Mouse (Mus musculus) adrenal gland, adult (tissue): ENCODE results near the gene Atp11c.
A peak's percentile ranks its signal among the peaks of the same experiment; 100 is the strongest.

Experiments used
- DNase-seq, 2 experiments: peaks; one replicate each; pipeline ENCODE4 v3.0.0; 2022 to 2023; ENCODE audit warnings: low spot score in 1 of 2; ENCODE audit not compliant: inconsistent age in 2 of 2

The Atp11c gene

DNA sequence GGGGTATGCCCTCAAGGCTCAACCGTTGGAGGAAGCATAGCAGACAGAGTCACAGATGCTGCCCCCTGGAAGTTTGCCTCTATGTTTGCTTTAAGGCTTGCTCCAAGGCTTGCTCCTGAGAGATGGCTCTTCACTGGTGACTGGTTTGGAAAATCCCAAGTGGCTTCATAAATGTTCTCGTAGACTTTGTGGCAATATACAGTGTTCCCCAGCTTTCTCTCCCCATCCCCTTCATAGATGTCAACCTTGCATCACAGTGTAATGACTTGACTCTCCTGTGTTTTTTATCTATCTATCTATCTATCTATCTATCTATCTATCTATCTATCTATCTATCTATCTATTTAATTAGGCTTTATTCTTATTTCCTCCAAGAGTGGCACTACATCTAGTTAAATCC is at the start of gene Atp11c:
TSS of gene Atp11c (minus strand) at position 101 of the 400 bp plus-strand sequence.
- no peak for DNase-seq

DNA sequence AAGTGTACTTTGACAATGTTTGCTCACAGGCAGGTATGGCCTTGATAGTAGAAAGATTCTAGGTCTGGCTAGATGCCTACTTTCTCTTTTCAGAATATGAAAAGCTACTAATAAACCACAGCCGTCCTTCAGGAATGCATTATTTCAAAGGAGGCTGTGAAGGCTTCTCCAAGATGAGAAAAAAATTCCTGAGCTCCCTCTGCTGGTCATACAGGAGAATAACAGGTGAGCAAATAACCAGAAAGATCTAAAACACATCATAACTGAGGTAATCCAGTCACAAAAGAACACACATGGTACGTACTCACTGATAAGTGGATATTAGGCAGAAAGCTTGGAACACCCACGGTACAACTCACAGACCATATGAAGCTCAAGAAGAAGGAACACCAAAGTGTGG is 16.7 kb upstream of the Atp11c start:
- DNase-seq = peak in 1 of 2 experiments; percentile 44

DNA sequence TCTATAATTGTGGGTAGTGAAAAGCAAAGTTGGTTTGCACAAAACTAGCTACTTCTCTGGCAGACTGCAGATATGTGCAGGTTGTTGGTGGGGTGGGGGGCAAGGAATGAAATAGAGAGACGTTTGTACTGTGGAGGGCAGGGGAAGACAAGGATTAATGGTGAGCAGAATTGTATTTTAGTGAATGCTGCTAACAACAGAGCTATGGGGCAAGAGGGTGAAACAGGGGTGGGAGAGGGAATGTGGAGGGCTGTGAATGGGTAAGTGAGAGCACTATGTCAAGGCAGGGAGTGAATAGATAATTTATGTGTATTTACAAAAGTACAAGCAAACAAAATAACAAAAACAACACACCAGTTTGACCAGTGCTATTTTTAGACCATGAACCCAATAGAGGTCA is 22.0 kb downstream of the Atp11c start:
- no peak for DNase-seq

DNA sequence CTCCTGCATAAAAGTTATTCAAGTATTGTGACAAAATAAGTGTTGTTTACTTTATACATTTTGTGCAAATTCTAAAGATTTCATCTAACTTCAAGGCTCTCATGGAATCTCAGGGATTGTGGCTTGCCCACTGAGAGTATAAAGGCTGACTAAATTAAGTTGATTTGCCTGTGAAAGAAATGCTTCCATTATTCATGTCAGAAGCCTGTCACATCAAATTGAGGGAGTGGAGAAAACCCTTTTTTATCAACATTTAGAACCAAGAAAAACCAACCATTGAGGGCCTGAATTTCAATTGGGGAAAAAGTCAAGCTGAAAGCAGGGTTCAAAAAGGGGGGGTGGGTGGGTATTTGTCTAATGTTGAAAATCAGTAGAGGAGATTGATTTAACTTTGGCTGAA is 23.5 kb downstream of the Atp11c start:
- DNase-seq = no peak

DNA sequence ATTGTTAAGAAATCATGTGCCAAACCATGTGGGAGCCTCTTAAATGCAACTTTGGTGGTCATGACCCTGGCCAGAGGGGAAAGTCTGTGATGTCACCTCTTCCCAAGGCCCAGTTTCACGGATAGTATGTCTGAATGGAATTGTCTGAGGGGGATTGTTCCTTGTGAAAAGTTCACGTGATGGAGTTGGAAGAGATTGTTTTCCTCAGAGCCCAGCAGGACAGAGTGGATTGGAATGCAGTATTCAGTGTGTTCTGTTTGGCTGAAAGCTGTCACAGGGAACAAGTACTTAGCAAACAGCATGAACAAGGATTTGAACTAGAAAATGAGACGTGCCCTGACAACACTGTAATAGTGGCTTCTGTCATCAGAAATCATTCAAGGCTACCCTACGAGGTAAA is 37.3 kb downstream of the Atp11c start:
- no peak for DNase-seq

DNA sequence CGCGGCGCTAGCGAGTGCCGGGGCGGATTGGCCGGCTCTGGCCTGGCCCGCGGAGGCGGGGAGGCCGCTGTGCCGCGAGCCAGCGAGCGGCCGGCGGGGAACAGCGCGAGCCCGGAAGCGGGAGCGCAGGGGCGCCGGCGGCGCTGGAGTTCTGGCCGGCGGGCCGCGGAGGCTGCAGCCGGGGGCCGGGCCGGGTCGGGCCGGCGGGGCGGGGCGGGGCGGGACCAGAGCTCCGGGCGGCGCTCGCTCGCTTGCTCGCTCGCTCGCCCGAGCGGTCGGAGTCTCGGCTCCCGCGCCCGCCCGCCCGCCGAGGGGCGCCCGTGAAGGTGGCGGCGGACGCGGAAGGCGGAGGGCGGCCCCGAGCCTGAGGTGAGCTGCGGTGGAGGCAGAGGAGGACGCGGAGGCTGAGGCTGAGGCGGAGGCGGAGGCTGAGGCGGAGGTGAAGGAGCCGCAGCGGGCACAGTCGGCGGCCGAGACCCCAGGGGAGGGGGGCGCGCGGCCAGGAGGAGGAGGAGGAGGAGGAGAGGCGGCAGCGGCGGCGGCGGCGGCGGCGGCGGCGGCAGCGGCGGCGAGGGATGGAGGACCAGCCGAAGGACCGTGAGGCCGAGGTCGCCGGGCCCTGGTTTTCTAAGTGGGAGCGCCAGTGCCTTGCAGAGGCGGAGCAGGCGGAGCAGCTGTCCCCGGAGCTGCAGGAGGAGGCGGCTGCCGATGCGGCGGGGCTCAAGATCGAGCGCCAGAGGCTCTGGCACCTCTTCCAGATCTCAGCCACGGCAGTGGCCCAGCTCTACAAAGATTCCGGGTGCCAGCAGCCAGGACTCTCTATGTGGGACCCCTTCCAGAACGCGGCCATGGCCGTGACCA is 44.8 kb downstream of the Atp11c start:
- peak; percentile 44 to 56 for DNase-seq

DNA sequence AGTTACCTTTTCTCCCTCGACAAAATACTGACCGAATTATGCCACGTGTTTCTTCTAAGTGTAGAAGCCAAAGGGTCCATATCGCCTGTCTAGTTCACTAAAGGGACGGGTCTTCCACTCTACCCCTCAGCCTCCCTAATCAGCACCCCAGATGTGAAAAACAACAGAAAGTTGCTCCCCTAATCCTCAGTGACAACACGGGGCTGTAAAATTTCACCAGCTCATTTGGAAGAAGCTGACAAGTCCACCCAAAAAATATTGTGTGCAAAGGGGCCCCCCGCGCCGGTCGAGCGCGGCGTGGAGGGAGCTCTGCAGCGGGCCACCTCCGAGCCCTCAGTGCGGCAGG is 45.4 kb downstream of the Atp11c start:
- peak in 1 of 2 experiments; percentile 72 for DNase-seq

DNA sequence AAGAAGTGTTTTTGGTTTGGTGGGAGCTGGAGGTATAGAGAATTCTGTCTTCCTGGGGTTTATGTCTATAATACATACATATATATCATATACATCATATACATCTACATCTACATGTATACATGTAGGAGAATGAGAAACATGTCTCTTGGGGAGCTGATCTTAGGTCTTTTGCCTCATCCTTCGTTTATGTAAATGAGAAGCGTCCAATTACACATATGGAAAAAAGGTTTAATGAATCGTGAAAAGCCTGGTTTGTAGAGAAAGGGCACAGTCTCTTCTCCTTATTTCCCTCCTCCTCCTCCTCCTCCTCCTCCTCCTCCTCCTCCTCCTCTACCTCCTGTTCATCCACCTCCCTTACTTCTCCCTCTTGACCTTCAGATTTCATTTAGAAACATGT is 46.6 kb downstream of the Atp11c start:
- DNase-seq = no peak

DNA sequence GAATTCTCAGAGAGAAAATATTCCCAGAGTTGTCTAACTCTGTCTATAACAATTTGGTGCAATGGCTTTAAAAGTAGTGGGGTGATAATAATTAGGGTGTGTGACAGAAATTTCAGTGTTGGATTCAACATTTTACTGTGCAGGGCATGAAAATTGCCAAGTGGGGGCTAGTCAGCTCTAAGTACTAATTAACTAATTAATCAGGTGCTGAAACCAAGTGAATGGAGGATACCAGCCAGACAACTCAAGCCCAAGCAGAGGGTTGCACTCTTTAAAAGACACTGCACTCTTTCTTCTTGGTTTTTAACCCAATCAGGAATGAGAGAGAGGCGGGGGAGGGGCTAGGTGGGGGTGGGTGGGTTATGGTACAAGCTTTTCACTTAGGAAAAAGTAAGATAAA is 47.1 kb downstream of the Atp11c start:
- DNase-seq = no peak

DNA sequence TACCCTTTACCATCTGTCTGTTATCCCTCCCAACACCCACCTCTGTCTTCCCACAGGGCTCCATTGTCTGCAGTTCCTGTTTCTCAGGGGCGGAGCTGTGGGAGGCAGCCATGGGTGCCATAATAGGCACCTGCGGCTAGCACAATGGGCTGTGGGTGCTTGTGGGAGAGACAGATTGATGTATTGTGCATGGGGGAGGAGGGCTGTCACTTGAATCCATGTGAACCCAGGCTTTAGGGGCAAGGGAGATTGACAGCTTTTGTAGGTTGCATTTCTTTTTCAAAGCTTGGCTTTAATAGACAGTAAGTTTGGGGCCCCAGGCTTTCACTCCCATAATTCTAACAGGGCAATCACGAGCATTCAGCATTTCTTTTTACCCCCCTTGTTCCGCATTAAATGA is 48.4 kb downstream of the Atp11c start:
- no peak for DNase-seq

DNA sequence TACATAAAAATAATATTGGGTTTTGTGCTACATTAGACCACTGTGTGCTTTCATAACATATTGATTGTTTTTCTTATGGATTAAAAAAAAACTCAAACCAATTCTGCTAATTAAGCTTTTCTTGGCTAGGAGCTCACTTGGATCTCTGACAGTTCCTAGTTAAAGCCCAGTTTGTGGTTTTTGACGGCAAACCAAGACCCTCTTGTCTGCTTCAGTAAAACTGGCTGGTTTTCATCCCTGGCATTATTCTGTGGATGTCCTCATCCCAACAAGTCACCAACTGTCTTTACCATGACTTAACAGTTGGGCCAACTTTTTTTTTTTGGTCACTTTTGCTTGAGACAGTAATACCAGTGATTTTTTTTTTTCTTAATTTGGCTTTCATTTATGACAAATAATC is 49.6 kb downstream of the Atp11c start:
- DNase-seq = no peak

DNA sequence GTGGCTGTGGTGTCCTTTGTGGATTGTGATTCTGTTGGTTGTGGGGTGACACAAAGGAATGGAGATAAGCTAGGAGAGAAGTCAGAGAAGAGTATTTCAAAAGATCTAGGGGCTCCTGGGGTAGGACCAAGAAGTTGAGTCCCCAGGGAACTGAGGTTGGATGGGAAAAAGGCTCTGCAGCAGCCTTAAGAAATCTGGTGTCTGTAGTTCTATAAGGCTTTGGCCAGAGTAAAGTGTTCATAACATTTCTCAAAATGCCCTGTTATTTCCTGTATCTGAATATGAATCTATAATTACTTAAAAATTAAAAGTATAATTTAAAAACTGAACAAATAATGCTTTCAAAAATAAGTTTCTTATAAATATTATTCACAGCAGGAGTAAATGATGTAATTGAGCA is 53.3 kb downstream of the Atp11c start, which contains the start of gene Gm7073:
TSS of gene Gm7073 (minus strand) at position 101 of the 400 bp plus-strand sequence.
- DNase-seq = no peak

DNA sequence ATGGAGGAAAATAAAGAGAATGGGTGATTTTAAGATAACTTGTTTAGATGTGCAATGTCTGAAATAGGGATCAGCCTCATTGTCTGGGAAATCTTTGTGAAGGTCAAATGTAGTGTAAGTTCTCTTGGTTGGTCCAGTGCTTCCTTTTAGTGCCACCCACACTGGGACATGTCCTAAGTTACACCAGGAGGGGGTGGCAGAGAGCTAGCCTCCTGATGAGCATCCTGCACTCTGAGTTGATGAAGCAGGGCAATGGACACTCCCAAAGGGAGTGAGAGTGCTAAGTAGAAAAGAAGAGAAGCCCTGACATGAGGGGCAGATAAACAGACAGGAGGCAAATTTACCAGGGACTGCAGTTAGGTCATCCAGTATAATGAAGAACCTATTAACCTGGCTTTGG is 88.5 kb downstream of the Atp11c start:
- DNase-seq = peak; percentile 9 to 68

DNA sequence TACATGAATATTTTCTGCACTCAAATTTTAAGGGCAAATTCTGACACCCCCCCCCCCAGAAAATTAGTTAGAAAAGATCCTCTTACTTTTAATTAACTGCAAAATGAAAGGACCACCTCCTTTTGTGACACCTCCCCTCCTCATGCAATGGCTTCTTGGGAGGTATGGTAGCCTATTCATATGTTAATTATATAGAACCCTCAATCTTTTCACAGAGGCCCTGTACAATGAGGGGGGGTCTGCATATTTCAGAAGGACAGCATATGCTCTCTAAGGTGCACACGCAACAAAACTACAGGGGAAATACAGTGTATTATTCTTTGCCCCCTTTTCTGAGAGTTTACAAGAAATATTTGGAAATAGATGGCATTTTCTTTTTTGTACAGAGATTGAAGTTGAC is 94.7 kb downstream of the Atp11c start:
- no peak for DNase-seq

DNA sequence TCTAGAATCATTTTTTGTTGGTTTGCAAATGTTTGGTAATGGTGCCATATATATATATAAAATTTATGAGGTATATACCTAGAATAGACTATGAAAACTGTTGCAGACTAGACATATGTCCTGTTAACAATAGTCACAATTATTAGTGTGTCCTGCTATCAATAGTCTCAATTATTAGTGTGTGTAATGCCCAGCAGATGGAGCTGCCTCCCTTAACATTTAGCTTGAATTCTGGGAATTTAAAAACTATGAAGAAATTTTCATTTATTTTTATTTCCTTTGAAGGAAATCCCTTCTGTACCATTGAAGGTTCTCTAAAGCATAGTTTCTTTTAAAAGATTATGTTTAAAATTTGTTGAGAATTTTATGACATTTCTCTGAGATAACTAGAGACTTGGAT is 97.2 kb downstream of the Atp11c start:
- no peak for DNase-seq

DNA sequence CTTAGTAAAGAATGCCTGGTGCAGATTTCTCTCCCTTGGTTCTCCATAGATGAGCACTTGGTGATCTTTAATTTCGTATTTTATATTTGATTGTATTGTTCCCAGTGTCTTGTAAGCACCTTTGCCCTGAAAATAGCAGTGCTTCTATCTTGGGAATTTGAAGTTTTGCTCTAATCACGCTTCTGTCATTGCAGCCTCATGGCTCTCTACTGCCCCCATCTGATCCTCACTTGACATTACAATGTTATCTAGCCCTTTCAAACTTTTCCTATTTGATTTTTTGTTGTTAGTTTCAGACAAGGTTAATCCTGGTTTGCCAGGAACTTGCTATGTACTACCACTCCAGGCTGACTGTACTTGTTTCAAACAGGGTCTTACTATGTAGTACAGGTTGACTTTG is 128.7 kb downstream of the Atp11c start:
- DNase-seq = peak in 1 of 2 experiments; percentile 35

DNA sequence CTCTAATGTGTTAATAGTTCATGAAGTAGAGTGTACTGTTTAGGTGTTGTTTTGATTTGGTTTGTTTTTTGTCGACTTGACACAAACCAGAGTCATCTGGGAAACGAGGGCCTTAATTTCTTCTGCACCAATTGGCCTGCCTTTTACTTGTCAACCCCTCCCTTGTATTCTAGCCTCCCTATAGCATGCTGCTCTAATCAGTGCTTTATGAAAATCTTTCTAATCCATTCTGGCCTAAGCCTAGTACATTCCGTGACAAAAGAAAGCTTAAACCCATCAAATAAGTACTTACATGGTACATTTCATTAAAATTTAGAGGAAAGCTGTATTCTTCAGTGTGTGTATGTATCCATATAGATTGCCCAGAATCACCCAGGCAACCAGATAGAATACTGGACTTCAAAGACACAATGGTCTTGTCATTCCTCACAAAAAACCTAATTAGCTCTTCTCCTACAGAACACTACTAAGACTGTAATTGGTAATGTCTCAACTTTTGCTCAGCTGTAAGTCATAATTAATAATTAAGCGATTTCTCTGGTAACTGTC is 177.9 kb downstream of the Atp11c start:
- no peak for DNase-seq

DNA sequence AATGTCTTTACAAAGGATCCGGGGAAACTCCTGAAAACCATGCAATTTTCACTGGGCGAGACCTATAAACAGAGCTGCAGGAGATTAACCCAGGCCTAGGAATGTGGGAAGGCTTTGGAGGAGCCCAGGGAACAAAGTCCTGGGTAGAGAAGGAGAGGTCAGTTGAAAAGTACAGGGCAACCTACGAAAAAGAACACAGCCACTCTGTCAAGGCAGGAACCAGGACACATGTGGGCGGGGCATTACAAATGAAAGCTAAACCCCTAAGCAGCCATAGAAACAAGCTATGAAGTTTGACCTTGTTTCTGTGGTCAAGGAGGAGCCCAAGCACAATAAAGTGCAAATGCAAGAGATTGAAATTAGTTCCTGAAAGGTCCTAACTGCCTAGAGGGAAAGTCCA is 186.8 kb downstream of the Atp11c start:
- DNase-seq = no peak

DNA sequence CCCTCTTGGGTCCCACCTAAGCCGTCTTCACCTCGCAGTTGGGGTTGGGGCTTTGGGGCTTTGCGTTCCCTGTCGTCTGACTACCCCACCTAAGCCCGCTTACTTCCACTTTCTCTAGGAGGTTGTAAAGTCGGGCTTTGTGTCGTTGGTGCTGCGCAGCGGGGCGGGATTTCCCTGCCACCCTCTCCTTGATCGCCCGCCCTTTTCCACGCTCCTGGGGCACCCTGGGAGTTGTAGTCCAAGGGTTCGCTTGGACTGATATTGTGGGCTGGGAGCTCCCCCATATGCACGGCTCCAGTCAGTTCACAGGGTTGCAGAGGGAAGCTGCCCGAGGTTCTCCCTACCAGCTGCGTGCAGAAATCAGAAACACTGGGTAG is 187.8 kb downstream of the Atp11c start:
- DNase-seq = peak; percentile 89 to 95

DNA sequence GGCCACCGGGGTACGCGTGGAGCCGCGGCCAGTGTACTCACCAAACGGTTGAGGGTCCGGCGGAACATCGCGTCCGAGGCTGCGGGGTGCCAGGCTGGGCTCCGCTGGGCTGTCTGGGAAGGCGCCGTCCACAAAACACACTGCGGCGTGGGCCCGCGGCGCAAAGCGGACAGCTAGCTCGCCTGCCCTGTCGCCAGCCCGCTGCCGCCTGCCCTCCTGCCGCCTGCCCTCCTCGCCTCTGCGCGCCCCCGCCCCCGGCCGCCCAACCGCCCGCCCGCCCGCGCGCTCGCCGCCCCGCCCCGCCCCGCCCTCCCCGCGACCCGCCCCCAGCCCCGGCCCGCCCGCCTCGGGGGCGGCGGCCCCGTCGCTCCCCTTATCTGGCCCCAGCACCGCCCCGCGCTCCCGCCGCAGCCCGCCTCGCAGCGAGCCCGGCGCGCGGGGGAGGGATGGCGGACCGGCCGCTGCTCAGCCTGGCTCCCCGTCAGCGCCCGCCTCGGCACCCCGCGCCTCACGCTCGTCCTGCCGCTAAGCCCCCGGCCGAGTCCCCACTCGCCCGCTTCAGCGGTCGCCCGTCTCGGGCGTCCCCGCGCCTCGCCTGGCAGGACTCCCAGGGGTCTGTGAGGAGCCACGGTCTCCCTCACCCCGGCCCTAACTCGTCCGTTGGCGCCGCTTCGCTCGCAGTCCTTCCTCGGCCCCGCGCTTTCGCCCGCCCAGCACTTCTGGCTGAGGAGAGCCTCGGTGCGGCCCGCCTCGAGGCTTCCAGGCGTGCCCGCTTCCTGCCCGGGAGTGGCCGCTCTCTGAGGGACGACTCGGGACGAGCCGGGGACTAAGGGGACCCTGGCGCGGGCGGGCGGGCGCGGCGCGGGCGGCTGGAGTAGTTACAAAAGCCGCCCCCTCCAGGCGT is 188.5 kb downstream of the Atp11c start:
- DNase-seq = peak; percentile 78 to 86

DNA sequence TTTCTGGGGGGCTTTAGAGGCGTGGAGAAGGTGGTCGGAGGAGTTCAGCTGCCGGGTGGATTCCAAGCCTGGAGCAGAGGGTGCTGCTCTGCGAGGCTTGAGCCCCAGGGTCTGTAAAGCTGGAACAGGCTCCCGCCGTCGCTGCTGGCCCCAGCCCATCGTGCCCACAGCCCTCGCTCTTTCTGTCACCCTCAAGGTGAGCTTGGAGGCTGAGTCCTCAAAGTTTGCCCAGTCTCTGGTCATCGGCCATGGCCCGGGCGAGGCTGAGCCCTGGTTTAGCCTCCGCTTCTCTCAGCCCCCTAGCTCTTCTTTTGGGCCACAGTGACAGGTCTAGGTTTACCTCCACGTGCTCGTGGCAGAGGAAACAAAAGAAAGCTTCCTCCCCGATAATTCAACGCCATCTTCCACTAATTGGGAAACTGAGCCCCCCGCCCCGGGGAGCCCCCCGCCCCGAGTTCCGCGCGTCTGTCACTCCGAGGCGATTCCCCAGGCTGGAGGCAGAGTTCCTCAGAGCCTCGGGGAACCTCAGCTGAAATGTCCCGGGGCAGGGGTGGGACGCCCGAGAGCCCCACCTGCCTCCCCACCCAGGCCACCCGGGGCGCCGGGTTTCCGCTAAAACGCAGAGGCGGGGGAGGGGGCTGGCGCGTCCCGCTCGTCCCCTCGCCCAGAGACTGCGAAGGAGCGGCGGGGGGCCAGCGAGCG is 189.3 kb downstream of the Atp11c start:
- peak; percentile 22 to 64 for DNase-seq
